Mouse (Mus musculus) intestine, embryonic 15.5 days (tissue): Measurements from ENCODE around the gene Pycr2. TPM values are rescaled to one million over a fixed set of nuclear protein-coding genes. Genes with fewer than 3 reads are reported as not detected.

Experiments used
- ATAC-seq: fragments of 200-750 bp; cut with Nextera tagmentation; 2 replicates; pipeline ENCODE4 v1.8.0; 2017; ENCODE audit warnings: moderate TSS enrichment, moderate library complexity
- H3K27ac ChIP-seq: fragments of 300-500 bp; sonication (generic); 2 replicates; pipeline ENCODE4 v1.5.1; 2015; ENCODE audit warnings: mild to moderate bottlenecking, inconsistent platforms
- H3K27me3 ChIP-seq: fragments of 300-500 bp; sonication (generic); replicated peaks from 2 replicates; pipeline ENCODE4 v1.6.1; 2015; ENCODE audit warnings: inconsistent platforms
- H3K36me3 ChIP-seq: fragments of 300-500 bp; sonication (generic); 2 replicates; pipeline ENCODE4 v1.6.1; 2015; ENCODE audit warnings: inconsistent platforms
- H3K4me1 ChIP-seq: fragments of 300-500 bp; sonication (generic); replicated peaks from 2 replicates; pipeline ENCODE4 v1.6.1; 2015; ENCODE audit warnings: inconsistent platforms
- H3K4me2 ChIP-seq: fragments of 300-500 bp; sonication (generic); replicated peaks from 2 replicates; pipeline ENCODE4 v1.6.1; 2015; ENCODE audit warnings: mild to moderate bottlenecking, inconsistent platforms
- H3K4me3 ChIP-seq: fragments of 300-500 bp; sonication (generic); replicated peaks from 2 replicates; pipeline ENCODE4 v1.5.1; 2015; ENCODE audit warnings: inconsistent platforms
- H3K9ac ChIP-seq: fragments of 300-500 bp; sonication (generic); 2 replicates; pipeline ENCODE4 v1.6.1; 2015; ENCODE audit warnings: inconsistent platforms
- H3K9me3 ChIP-seq: fragments of 300-500 bp; sonication (generic); 2 replicates; pipeline ENCODE4 v1.6.1; 2016; ENCODE audit warnings: inconsistent platforms
- WGBS: fragments of 180-500 bp; shearing (Covaris S2); methylation state at CpG from one replicate; pipeline ENCODE4 v1.1.7; 2015; 5-methylcytosine and 5-hydroxymethylcytosine counted together
- polyA plus RNA-seq: library from polyadenylated mRNA; unstranded; fragments of >200 nt; fragmentation: Nextera tagmentation; extraction: Ambion mirVana; gene quantifications from 2 replicates; pipeline ENCODE4 v1.2.1, GENCODE M21; 2015

Pycr2 gene
- polyA plus RNA-seq, 1 experiment from 2014 or later = 71.4 TPM

- Histone ChIP-seq H3K9ac (peak overlapping the region; percentile 14; the same call in 1 of the 2 replicates), H3K4me3 (no peak overlapping the region), H3K4me2 (peak overlapping the region; percentile 89), H3K27me3 (no peaks in the 10 kb centered on the region), H3K27ac (peak overlapping the region; percentile 72; the same call in 1 of the 2 replicates), H3K9me3 (no peaks in the 10 kb centered on the region), H3K36me3 (0 out of 2 replicates have a peak, but pooled peaks cover 3% of the 10 kb centered on the region), H3K4me1 (peaks cover 45% of the 10 kb centered on the region)
- WGBS = 54% methylated on average over 1 of the region's 1 CpGs
- ATAC-seq = no peak
Observed at GRCm38 (mm10) chr1:180943896-180944295, 39.8 kb downstream of the Pycr2 start.

GRCm38 (mm10) chr1:180944553-180944952 is 40.5 kb downstream of the Pycr2 start:
- no peaks in the 10 kb centered on the region for H3K27me3 ChIP-seq
- 76% methylated on average over 4 of the region's 4 CpGs for WGBS
- H3K4me1 ChIP-seq = peaks cover 47% of the 10 kb centered on the region
- H3K9ac ChIP-seq = no peak overlapping the region
- no peaks in the 10 kb centered on the region for H3K9me3 ChIP-seq
- H3K4me2 ChIP-seq = peak overlapping the region; percentile 56; the same call in 1 of the 2 replicates
- peak overlapping the region; percentile 72 for H3K27ac ChIP-seq
- no peak overlapping the region for H3K4me3 ChIP-seq
- H3K36me3 ChIP-seq = 0 out of 2 replicates have a peak, but pooled peaks cover 3% of the 10 kb centered on the region
- no peak for ATAC-seq

GRCm38 (mm10) chr1:180945001-180945980 is 41.2 kb downstream of the Pycr2 start:
- 0 out of 2 replicates have a peak, but pooled peaks cover 10% of the 10 kb centered on the region for H3K36me3 ChIP-seq
- H3K4me3 ChIP-seq = peak overlapping the region; percentile 8
- peak; percentile 84 for ATAC-seq
- peak overlapping the region; percentile 56 for H3K4me2 ChIP-seq
- peaks cover 47% of the 10 kb centered on the region for H3K4me1 ChIP-seq
- H3K9ac ChIP-seq = 0 out of 2 replicates have a peak overlapping the region, but pooled peaks have one; percentile 29
- H3K27ac ChIP-seq = peak overlapping the region; percentile 72
- no peaks in the 10 kb centered on the region for H3K9me3 ChIP-seq
- 22% methylated on average over 20 of the region's 20 CpGs for WGBS
- H3K27me3 ChIP-seq = no peaks in the 10 kb centered on the region

- Histone ChIP-seq H3K4me3 (no peak overlapping the region), H3K4me2 (no peak overlapping the region), H3K4me1 (peaks cover 40% of the 10 kb centered on the region), H3K9me3 (no peaks in the 10 kb centered on the region), H3K27me3 (no peaks in the 10 kb centered on the region), H3K9ac (no peak overlapping the region), H3K27ac (no peak overlapping the region), H3K36me3 (0 out of 2 replicates have a peak, but pooled peaks cover 10% of the 10 kb centered on the region)
- no peak for ATAC-seq
- 82% methylated on average over 6 of the region's 6 CpGs for WGBS
Observed at GRCm38 (mm10) chr1:180946448-180946847, 42.4 kb downstream of the Pycr2 start.

- peak; percentile 90 for ATAC-seq
- WGBS = 50% methylated on average over 6 of the region's 6 CpGs
- peaks cover 16% of the 10 kb centered on the region; the same call in 1 of the 2 replicates for H3K36me3 ChIP-seq
- no peaks in the 10 kb centered on the region for H3K27me3 ChIP-seq
- no peak overlapping the region for H3K4me2 ChIP-seq
- H3K9ac ChIP-seq = no peak overlapping the region
- H3K27ac ChIP-seq = no peak overlapping the region
- H3K4me1 ChIP-seq = peaks cover 6% of the 10 kb centered on the region; the same call in 1 of the 2 replicates
- H3K4me3 ChIP-seq = no peak overlapping the region
- no peaks in the 10 kb centered on the region for H3K9me3 ChIP-seq
Observed at GRCm38 (mm10) chr1:180952085-180952746, 48.1 kb downstream of the Pycr2 start.

GRCm38 (mm10) chr1:180952808-180953207 is 48.7 kb downstream of the Pycr2 start:
- 0 out of 2 replicates have a peak overlapping the region, but pooled peaks have one; percentile 7 for H3K27ac ChIP-seq
- 0 out of 2 replicates have a peak, but pooled peaks have one; percentile 15 for ATAC-seq

GRCm38 (mm10) chr1:180956401-180956800 is 52.3 kb downstream of the Pycr2 start:
- no peaks in the 10 kb centered on the region for H3K27me3 ChIP-seq
- H3K4me1 ChIP-seq = peaks cover 4% of the 10 kb centered on the region; the same call in 1 of the 2 replicates
- no peak overlapping the region for H3K9ac ChIP-seq
- H3K4me3 ChIP-seq = no peak overlapping the region
- H3K9me3 ChIP-seq = no peaks in the 10 kb centered on the region
- H3K36me3 ChIP-seq = peaks cover 14% of the 10 kb centered on the region
- H3K4me2 ChIP-seq = no peak overlapping the region
- no peak overlapping the region for H3K27ac ChIP-seq
- ATAC-seq = no peak
- 89% methylated on average over 8 of the region's 8 CpGs for WGBS

More at GRCm38 (mm10) chr1:180952808-180953207, 48.7 kb downstream of the Pycr2 start:
- 68% methylated on average over 5 of the region's 5 CpGs for WGBS
- H3K4me2 ChIP-seq = no peak overlapping the region
- no peak overlapping the region for H3K9ac ChIP-seq
- no peak overlapping the region for H3K4me3 ChIP-seq
- peaks cover 6% of the 10 kb centered on the region; the same call in 1 of the 2 replicates for H3K4me1 ChIP-seq
- H3K9me3 ChIP-seq = no peaks in the 10 kb centered on the region
- peaks cover 18% of the 10 kb centered on the region; the same call in 1 of the 2 replicates for H3K36me3 ChIP-seq
- H3K27me3 ChIP-seq = no peaks in the 10 kb centered on the region

- Histone ChIP-seq H3K27me3 (no peaks in the 10 kb centered on the region), H3K9me3 (no peaks in the 10 kb centered on the region), H3K27ac (no peak overlapping the region), H3K4me2 (no peak overlapping the region), H3K4me1 (no peaks in the 10 kb centered on the region), H3K4me3 (no peak overlapping the region), H3K36me3 (peaks cover 17% of the 10 kb centered on the region), H3K9ac (no peak overlapping the region)
- WGBS = 81% methylated on average over 8 of the region's 8 CpGs
- ATAC-seq = no peak
Observed at GRCm38 (mm10) chr1:180956973-180957381, 52.9 kb downstream of the Pycr2 start.

Other genes starting within 250 kb of the Pycr2 start
- 0.19 and 0.24 TPM in 2 replicates for gene Mixl1, start 207.3 kb upstream of the Pycr2 start, polyA plus RNA-seq
- 18.8 and 20.0 TPM in 2 replicates for gene Acbd3, start 178.2 kb upstream of the Pycr2 start, polyA plus RNA-seq
- gene H3f3a, start 90.3 kb upstream of the Pycr2 start, polyA plus RNA-seq = 1,771 and 1,977 TPM in 2 replicates
- 31.5 and 31.7 TPM in 2 replicates for gene Sde2, start 53.2 kb upstream of the Pycr2 start, polyA plus RNA-seq
- gene Lefty2, start 11.2 kb upstream of the Pycr2 start, polyA plus RNA-seq = 0.05 and 0.09 TPM in 2 replicates
- 2.2 and 2.4 TPM in 2 replicates for gene Lefty1, start 30.7 kb downstream of the Pycr2 start, polyA plus RNA-seq
- gene Tmem63a, start 38.1 kb downstream of the Pycr2 start, polyA plus RNA-seq = 15.0 and 15.8 TPM in 2 replicates
- 3.6 and 4.0 TPM in 2 replicates for gene Ephx1, start 116.6 kb downstream of the Pycr2 start, polyA plus RNA-seq
- gene 9130409I23Rik, start 146.9 kb downstream of the Pycr2 start, polyA plus RNA-seq = not detected in 2 replicates
- gene Nvl, start 239.9 kb downstream of the Pycr2 start, polyA plus RNA-seq = 23.4 and 24.4 TPM in 2 replicates
- 134 and 147 TPM in 2 replicates for gene Cnih4, start 240.4 kb downstream of the Pycr2 start, polyA plus RNA-seq